Mouse (Mus musculus): Measurements from ENCODE around the gene Rbpms2. TPM values are rescaled to one million over a fixed set of nuclear protein-coding genes. Genes with fewer than 3 reads are reported as not detected.
A peak's percentile ranks its signal among the peaks of the same experiment; 100 is the strongest.

The Rbpms2 gene
- polyA plus RNA-seq, 1 experiment = 18.4 TPM

DNA sequence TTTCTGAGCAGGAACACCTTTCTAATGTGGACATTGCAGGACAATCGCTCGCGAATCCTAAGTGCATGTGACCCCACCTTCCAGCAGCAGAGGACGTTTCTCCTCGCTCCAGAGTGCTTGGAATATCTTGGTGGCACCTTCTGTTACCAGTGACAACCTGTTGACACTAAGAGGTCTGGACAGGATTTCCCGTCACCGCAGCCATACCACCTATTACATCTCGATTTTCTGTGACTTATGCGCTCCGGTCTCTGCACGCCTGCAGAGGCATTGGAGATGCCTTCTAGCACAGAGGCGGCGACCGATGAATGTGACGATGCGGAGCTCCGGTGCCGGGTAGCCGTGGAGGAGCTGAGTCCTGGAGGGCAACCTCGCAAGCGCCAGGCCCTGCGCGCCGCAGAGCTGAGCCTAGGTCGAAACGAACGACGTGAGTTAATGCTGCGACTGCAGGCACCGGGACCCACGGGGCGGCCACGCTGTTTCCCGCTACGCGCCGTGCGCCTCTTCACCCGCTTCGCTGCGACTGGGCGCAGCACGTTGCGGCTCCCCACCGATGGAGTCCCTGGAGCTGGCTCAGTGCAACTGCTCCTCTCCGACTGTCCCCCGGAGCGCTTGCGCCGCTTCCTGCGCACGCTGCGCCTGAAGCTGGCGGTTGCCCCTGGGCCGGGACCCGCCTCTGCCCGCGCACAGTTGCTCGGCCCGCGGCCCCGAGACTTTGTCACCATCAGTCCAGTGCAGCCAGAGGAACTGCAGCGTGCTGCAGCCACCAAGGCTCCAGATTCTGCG is 41.7 kb upstream of the Rbpms2 start:
- Histone ChIP-seq H3K4me3 (ENCODE audit: low read depth, low read length) (peak overlapping the region; percentile 76), H3K27me3 (ENCODE audit: control insufficient read depth, insufficient read depth, low read length) (no peaks in the 10 kb centered on the region), H3K4me1 (ENCODE audit: control insufficient read depth, insufficient read depth, insufficient read length, low read length) (peaks cover 2% of the 10 kb centered on the region; the same call in 1 of the 2 replicates), H3K27ac (ENCODE audit: insufficient read depth, low read depth, low read length) (no peak overlapping the region), H3K36me3 (ENCODE audit: control insufficient read depth, insufficient read depth, low read length) (no peaks in the 10 kb centered on the region; the same call in 1 of the 2 replicates)
- under 1% methylated on average over 64 of the region's 64 CpGs for WGBS
- TF ChIP-seq POLR2A (IDR thresholded peaks at IDR 0.05; ENCODE audit: low read depth, low read length) (no peak), CTCF (IDR thresholded peaks at IDR 0.05; ENCODE audit: extremely low read depth, insufficient read length, insufficient replicate concordance, low read depth, low read length) (no peak)

DNA sequence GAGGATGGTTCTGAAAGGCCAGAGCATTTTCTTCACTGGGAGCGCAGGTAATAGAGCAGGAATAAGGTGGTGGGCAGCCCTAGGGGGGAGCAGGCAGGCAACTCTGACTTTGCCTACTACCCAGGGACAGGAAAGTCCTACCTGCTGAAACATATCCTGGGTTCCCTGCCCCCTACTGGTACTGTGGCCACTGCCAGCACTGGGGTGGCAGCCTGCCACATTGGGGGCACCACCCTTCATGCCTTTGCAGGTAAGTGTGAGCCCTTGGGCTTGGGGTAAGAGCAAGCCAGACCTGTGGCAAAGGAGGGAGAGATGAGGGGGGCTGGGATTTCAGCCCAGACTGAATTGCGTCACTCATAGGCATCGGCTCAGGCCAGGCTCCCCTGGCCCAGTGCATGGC is 40.4 kb upstream of the Rbpms2 start:
- no peak overlapping the region for H3K4me3 ChIP-seq (ENCODE audit: low read depth, low read length)
- TF ChIP-seq POLR2A (IDR thresholded peaks at IDR 0.05; ENCODE audit: low read depth, low read length) = no peak
- TF ChIP-seq CTCF (IDR thresholded peaks at IDR 0.05; ENCODE audit: extremely low read depth, insufficient read length, insufficient replicate concordance, low read depth, low read length) = no peak
- H3K36me3 ChIP-seq (ENCODE audit: control insufficient read depth, insufficient read depth, low read length) = peaks cover 1% of the 10 kb centered on the region; the same call in 1 of the 2 replicates
- H3K27ac ChIP-seq (ENCODE audit: insufficient read depth, low read depth, low read length) = no peak overlapping the region
- no peaks in the 10 kb centered on the region for H3K27me3 ChIP-seq (ENCODE audit: control insufficient read depth, insufficient read depth, low read length)
- peaks cover 2% of the 10 kb centered on the region; the same call in 1 of the 2 replicates for H3K4me1 ChIP-seq (ENCODE audit: control insufficient read depth, insufficient read depth, insufficient read length, low read length)
- 97% methylated on average over 3 of the region's 3 CpGs for WGBS

DNA sequence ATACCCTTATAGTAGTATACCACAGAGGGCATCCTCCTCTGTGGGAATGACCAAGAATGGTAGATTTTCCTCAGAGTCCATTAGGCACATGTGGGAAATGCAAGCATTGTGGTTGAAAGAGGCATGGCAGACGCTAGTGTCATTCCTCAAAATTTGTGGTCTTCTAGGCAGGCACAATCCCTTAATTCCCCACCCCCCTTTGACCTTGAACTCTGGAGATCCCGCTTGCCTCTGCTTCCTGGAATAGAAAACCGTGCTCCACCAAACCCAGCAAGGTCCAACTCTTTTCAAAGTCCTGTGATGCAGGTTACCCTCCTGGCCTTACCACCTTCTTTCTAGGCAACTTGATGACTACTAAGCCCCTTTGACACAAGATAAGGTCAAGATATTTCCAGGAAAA is 36.7 kb upstream of the Rbpms2 start:
- Histone ChIP-seq H3K36me3 (ENCODE audit: control insufficient read depth, insufficient read depth, low read length) (peaks cover 7% of the 10 kb centered on the region), H3K4me3 (ENCODE audit: low read depth, low read length) (no peak overlapping the region), H3K4me1 (ENCODE audit: control insufficient read depth, insufficient read depth, insufficient read length, low read length) (no peaks in the 10 kb centered on the region), H3K27ac (ENCODE audit: insufficient read depth, low read depth, low read length) (no peak overlapping the region), H3K27me3 (ENCODE audit: control insufficient read depth, insufficient read depth, low read length) (no peaks in the 10 kb centered on the region)
- 88% methylated on average over 3 of the region's 3 CpGs for WGBS
- TF ChIP-seq CTCF (IDR thresholded peaks at IDR 0.05; ENCODE audit: extremely low read depth, insufficient read length, insufficient replicate concordance, low read depth, low read length) (no peak), POLR2A (IDR thresholded peaks at IDR 0.05; ENCODE audit: low read depth, low read length) (no peak)

- Histone ChIP-seq H3K27ac (ENCODE audit: insufficient read depth, low read depth, low read length) (no peak overlapping the region), H3K36me3 (ENCODE audit: control insufficient read depth, insufficient read depth, low read length) (peaks cover 7% of the 10 kb centered on the region), H3K27me3 (ENCODE audit: control insufficient read depth, insufficient read depth, low read length) (no peaks in the 10 kb centered on the region), H3K4me1 (ENCODE audit: control insufficient read depth, insufficient read depth, insufficient read length, low read length) (no peaks in the 10 kb centered on the region), H3K4me3 (ENCODE audit: low read depth, low read length) (no peak overlapping the region)
- TF ChIP-seq POLR2A (IDR thresholded peaks at IDR 0.05; ENCODE audit: low read depth, low read length) (no peak), CTCF (IDR thresholded peaks at IDR 0.05; ENCODE audit: extremely low read depth, insufficient read length, insufficient replicate concordance, low read depth, low read length) (no peak)
- 92% methylated on average over 9 of the region's 9 CpGs for WGBS
Observed at GRCm38 (mm10) chr9:65593596-65593995, 35.9 kb upstream of the Rbpms2 start.

DNA sequence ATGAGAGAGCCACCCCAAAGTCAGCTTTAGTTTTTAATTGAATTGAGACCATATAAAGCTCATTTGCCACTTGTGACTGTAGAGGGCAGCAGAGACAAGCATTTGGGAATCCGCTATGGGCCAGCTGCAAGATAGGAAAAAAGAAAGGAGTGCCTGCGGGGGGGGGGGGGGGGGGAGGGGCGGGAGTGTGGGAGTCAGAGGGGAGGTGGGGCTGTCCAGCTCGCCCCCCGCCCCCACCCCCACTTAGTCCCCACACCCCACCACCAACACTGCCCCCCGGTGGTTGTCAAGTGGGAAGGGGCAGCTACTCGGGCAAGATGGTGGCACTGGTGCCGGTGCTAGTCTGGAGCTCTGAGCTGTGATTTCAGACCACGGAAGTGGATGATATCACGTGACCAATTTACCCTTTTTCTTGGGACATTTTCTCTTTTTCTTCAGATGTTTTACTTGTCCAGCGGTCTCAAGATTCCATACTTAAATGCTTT is 30.6 kb upstream of the Rbpms2 start:
- peak; percentile 53; the same call in 1 of the 2 replicates for TF ChIP-seq CTCF (IDR thresholded peaks at IDR 0.05; ENCODE audit: extremely low read depth, insufficient read length, insufficient replicate concordance, low read depth, low read length)
- no peak for TF ChIP-seq POLR2A (IDR thresholded peaks at IDR 0.05; ENCODE audit: low read depth, low read length)
- Histone ChIP-seq H3K27ac (ENCODE audit: insufficient read depth, low read depth, low read length) (no peak overlapping the region), H3K36me3 (ENCODE audit: control insufficient read depth, insufficient read depth, low read length) (peaks cover 6% of the 10 kb centered on the region), H3K4me3 (ENCODE audit: low read depth, low read length) (no peak overlapping the region), H3K27me3 (ENCODE audit: control insufficient read depth, insufficient read depth, low read length) (no peaks in the 10 kb centered on the region), H3K4me1 (ENCODE audit: control insufficient read depth, insufficient read depth, insufficient read length, low read length) (no peaks in the 10 kb centered on the region)
- 41% methylated on average over 9 of the region's 11 CpGs for WGBS

DNA sequence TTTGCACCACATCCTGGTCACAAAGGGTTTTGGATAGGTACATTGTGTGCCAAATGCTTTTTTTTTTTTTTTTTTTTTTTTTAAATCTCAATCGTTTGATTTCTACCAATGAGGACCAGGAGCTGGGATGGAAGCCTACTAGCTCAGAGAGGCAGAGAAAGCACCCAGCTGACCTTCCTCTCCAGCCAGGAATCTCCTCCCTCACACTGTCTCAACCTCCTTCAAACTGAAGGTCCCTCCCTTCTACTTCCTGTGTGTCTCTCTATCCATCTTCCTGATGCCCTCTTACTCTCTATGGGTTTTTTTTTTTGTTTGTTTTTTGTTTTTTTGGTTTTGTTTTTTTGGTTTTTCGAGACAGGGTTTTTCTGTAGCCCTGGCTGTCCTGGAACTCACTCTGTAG is 28.5 kb upstream of the Rbpms2 start:
- 53% methylated on average over 2 of the region's 2 CpGs for WGBS
- no peaks in the 10 kb centered on the region for H3K27me3 ChIP-seq (ENCODE audit: control insufficient read depth, insufficient read depth, low read length)
- H3K36me3 ChIP-seq (ENCODE audit: control insufficient read depth, insufficient read depth, low read length) = no peaks in the 10 kb centered on the region
- H3K27ac ChIP-seq (ENCODE audit: insufficient read depth, low read depth, low read length) = no peak overlapping the region
- no peak for TF ChIP-seq POLR2A (IDR thresholded peaks at IDR 0.05; ENCODE audit: low read depth, low read length)
- H3K4me1 ChIP-seq (ENCODE audit: control insufficient read depth, insufficient read depth, insufficient read length, low read length) = no peaks in the 10 kb centered on the region
- H3K4me3 ChIP-seq (ENCODE audit: low read depth, low read length) = no peak overlapping the region

GRCm38 (mm10) chr9:65603401-65604102 is 25.9 kb upstream of the Rbpms2 start:
- Histone ChIP-seq H3K27me3 (ENCODE audit: control insufficient read depth, insufficient read depth, low read length) (no peaks in the 10 kb centered on the region), H3K4me1 (ENCODE audit: control insufficient read depth, insufficient read depth, insufficient read length, low read length) (no peaks in the 10 kb centered on the region), H3K4me3 (ENCODE audit: low read depth, low read length) (no peak overlapping the region), H3K27ac (ENCODE audit: insufficient read depth, low read depth, low read length) (no peak overlapping the region), H3K36me3 (ENCODE audit: control insufficient read depth, insufficient read depth, low read length) (no peaks in the 10 kb centered on the region)
- TF ChIP-seq POLR2A (IDR thresholded peaks at IDR 0.05; ENCODE audit: low read depth, low read length) (no peak), CTCF (IDR thresholded peaks at IDR 0.05; ENCODE audit: extremely low read depth, insufficient read length, insufficient replicate concordance, low read depth, low read length) (0 out of 2 replicates have a peak, but pooled peaks have one; percentile 10)
- 64% methylated on average over 8 of the region's 8 CpGs for WGBS

All from small intestine, adult 2 months (tissue).